Comparison of ENCODE assay signal across 8 mouse cellular contexts in genomic region chr15:99469067-99469466, GRCm38 (mm10). TPM values are rescaled to one million over a fixed set of nuclear protein-coding genes. Genes with fewer than 3 reads are reported as not detected.
A peak's percentile ranks its signal among the peaks of the same experiment; 100 is the strongest.
DNase-seq lines count a peak whose midpoint lies in the region; ATAC-seq lines count a peak whose summit lies in the region.

No protein-coding gene starts in this region.

- no peak overlapping the region for H3K4me3 ChIP-seq in kidney, embryonic 15.5 days (replicated peaks)

- DNase-seq in kidney, adult 11 months = peak; percentile 73
- peak; percentile 86 to 96 for DNase-seq in adrenal gland, adult (ENCODE audit: inconsistent age in 2 of 2, low spot score in 1 of 2)
- peak; percentile 75 for DNase-seq in embryo, embryonic 10 days (ENCODE audit: low spot score)
- peak; percentile 79 to 91 for DNase-seq in heart, postnatal 14 days
- DNase-seq in left cerebral cortex, postnatal 14 days (ENCODE audit: low spot score in 2 of 2) = peak; percentile 86 to 95
- peak; percentile 72 to 82 for DNase-seq in natural killer cell, adult 2 months (ENCODE audit: low spot score in 2 of 2)
- DNase-seq in thymus, postnatal 0 days (ENCODE audit: low spot score) = peak; percentile 80

- H3K4me2 ChIP-seq in kidney, embryonic 15.5 days = no peak overlapping the region

- H3K4me1 ChIP-seq in kidney, embryonic 15.5 days = peaks cover 35% of the 10 kb centered on the region

- intact Hi-C loops in heart, postnatal 14 days (cut with DNase I) = loop anchor here (1.0 kb wide), 1 partner anchor 53 kb away; no protein-coding TSS in a partner anchor
- intact Hi-C loops in left cerebral cortex, postnatal 14 days (cut with DNase I) = no loop called here

- no peaks in the 10 kb centered on the region for H3K9me3 ChIP-seq in kidney, embryonic 15.5 days (replicated peaks)

- 41% methylated on average over 3 of the region's 3 CpGs for WGBS in kidney, embryonic 15.5 days

- no peaks in the 10 kb centered on the region for H3K27me3 ChIP-seq in kidney, embryonic 15.5 days

- H3K36me3 ChIP-seq in kidney, embryonic 15.5 days = peaks cover 13% of the 10 kb centered on the region

- no peak for ATAC-seq in kidney, embryonic 15.5 days (replicated peaks; ENCODE audit: low FRiP score)

- no peak overlapping the region for H3K27ac ChIP-seq in kidney, embryonic 15.5 days

- H3K9ac ChIP-seq in kidney, embryonic 15.5 days = no peak overlapping the region

RNA-seq across cellular contexts. Expression of gene Bcdin3d, which starts 5.5 kb away (rescaled TPM):
- 15.6 and 17.3 TPM in 2 replicates for polyA plus RNA-seq in kidney, embryonic 15.5 days (2015; fragmentation: Nextera tagmentation; extraction: Ambion mirVana)
- 1 to 10 TPM; 3.9 to 4.9 TPM for total RNA-seq in heart, postnatal 14 days (2021)
- 1 to 10 TPM; 4.7 to 4.8 TPM for total RNA-seq in left cerebral cortex, postnatal 14 days (2021)
- 24.3 and 24.7 TPM in 2 replicates for polyA plus RNA-seq in thymus, postnatal 0 days (2015; fragmentation: Nextera tagmentation; extraction: Ambion mirVana)

RNA-seq across cellular contexts. Expression of gene Nckap5l, which starts 11.5 kb away (rescaled TPM):
- 9.5 and 11.1 TPM in 2 replicates for polyA plus RNA-seq in kidney, embryonic 15.5 days (2015; fragmentation: Nextera tagmentation; extraction: Ambion mirVana)
- total RNA-seq in heart, postnatal 14 days (2021) = 10 to 100 TPM; 11.2 to 13.6 TPM
- 10 to 100 TPM; 27.6 to 35.6 TPM for total RNA-seq in left cerebral cortex, postnatal 14 days (2021)
- 5.7 and 6.0 TPM in 2 replicates for polyA plus RNA-seq in thymus, postnatal 0 days (2015; fragmentation: Nextera tagmentation; extraction: Ambion mirVana)

RNA-seq across cellular contexts. Expression of gene Faim2, which starts 58.9 kb away (rescaled TPM):
- 0.30 and 1.1 TPM in 2 replicates for polyA plus RNA-seq in kidney, embryonic 15.5 days (2015; fragmentation: Nextera tagmentation; extraction: Ambion mirVana)
- total RNA-seq in heart, postnatal 14 days (2021) = under 1 TPM; 0.12 to 0.74 TPM
- total RNA-seq in left cerebral cortex, postnatal 14 days (2021) = 100 to 1,000 TPM; 220 to 261 TPM
- 0.08 and 0.14 TPM in 2 replicates for polyA plus RNA-seq in thymus, postnatal 0 days (2015; fragmentation: Nextera tagmentation; extraction: Ambion mirVana)

Comparison
In these comparisons a context has a peak if more than half of its experiments do, and no peak if none do; other contexts are left out.
1. RNA of gene Faim2, which starts 58.9 kb away (total RNA-seq): 220 to 261 TPM in left cerebral cortex, postnatal 14 days; 0.12 to 0.74 TPM in heart, postnatal 14 days; every median in the first group is over 100 times any median in the second.
2. Peak in every context shown above with its lines, with median percentiles within 50 percentile points of each other: DNase-seq.